Mouse (Mus musculus): ENCODE results near the gene Sri. TPM values are rescaled to one million over a fixed set of nuclear protein-coding genes. Genes with fewer than 3 reads are reported as not detected.

Sri gene
- polyA plus RNA-seq, 1 experiment from 2014 or later: 181 TPM

Other genes starting within 250 kb of the Sri start
- 0.09 and 0.21 TPM in 2 replicates for gene Steap4, start 85.6 kb upstream of the Sri start, polyA plus RNA-seq (2016; fragmentation: Nextera tagmentation; extraction: Ambion mirVana)

Measured in forebrain, embryonic 10.5 days (tissue).